Mouse (Mus musculus) kidney, embryonic 16.5 days (tissue): ENCODE measurements around the gene Tcp11. TPM values are rescaled to one million over a fixed set of nuclear protein-coding genes. Genes with fewer than 3 reads are reported as not detected.
A peak's percentile ranks its signal among the peaks of the same experiment; 100 is the strongest.

Experiments
- ATAC-seq: fragments of 200-750 bp; cut with Nextera tagmentation; 2 replicates; pipeline ENCODE4 v1.8.0; 2017; ENCODE audit warnings: moderate TSS enrichment; ENCODE audit not compliant: low FRiP score, low TSS enrichment
- H3K27ac ChIP-seq: fragments of 300-500 bp; sonication (generic); 2 replicates; pipeline ENCODE4 v1.5.1; 2014; ENCODE audit warnings: low read length
- H3K27me3 ChIP-seq: fragments of 300-500 bp; sonication (generic); 2 replicates; pipeline ENCODE4 v1.6.1; 2014; ENCODE audit warnings: low read length, control low read depth, mixed read lengths; ENCODE audit not compliant: insufficient read depth
- H3K36me3 ChIP-seq: fragments of 300-500 bp; sonication (generic); 2 replicates; pipeline ENCODE4 v1.6.1; 2014; ENCODE audit warnings: low read length, control low read depth, mixed read lengths; ENCODE audit not compliant: insufficient read depth
- H3K4me1 ChIP-seq: fragments of 300-500 bp; sonication (generic); 2 replicates; pipeline ENCODE4 v1.6.1; 2014; ENCODE audit warnings: low read length, control low read depth, mixed read lengths; ENCODE audit not compliant: insufficient read depth
- H3K4me2 ChIP-seq: fragments of 300-500 bp; sonication (generic); replicated peaks from 2 replicates; pipeline ENCODE4 v1.6.1; 2014; ENCODE audit warnings: low read depth, low read length
- H3K4me3 ChIP-seq: fragments of 300-500 bp; sonication (generic); 2 replicates; pipeline ENCODE4 v1.5.1; 2014; ENCODE audit warnings: mild to moderate bottlenecking, low read length
- H3K9ac ChIP-seq: fragments of 300-500 bp; sonication (generic); replicated peaks from 2 replicates; pipeline ENCODE4 v1.6.1; 2014; ENCODE audit warnings: low read length
- H3K9me3 ChIP-seq: fragments of 300-500 bp; sonication (generic); 2 replicates; pipeline ENCODE4 v1.6.1; 2016; ENCODE audit warnings: low read length, control low read depth
- WGBS: fragments of 180-500 bp; shearing (Covaris S2); extraction: QIAGEN DNeasy Blood & Tissue Kit; methylation state at CpG from one replicate; pipeline ENCODE4 v1.1.7; 2014; 5-methylcytosine and 5-hydroxymethylcytosine counted together
- polyA plus RNA-seq: library from polyadenylated mRNA; unstranded; fragments of >200 nt; fragmentation: Nextera tagmentation; extraction: Ambion mirVana; gene quantifications from 2 replicates; pipeline ENCODE4 v1.2.1, GENCODE M21; 2015

Tcp11 gene
- polyA plus RNA-seq, 1 experiment from 2014 or later = 6.4 TPM

- no peaks in the 10 kb centered on the region for H3K9me3 ChIP-seq
- H3K36me3 ChIP-seq = no peaks in the 10 kb centered on the region
- no peaks in the 10 kb centered on the region for H3K27me3 ChIP-seq
- H3K4me3 ChIP-seq = no peak overlapping the region
- 84% methylated on average over 8 of the region's 8 CpGs for WGBS
- no peak overlapping the region for H3K4me2 ChIP-seq
- no peak overlapping the region for H3K27ac ChIP-seq
- no peak for ATAC-seq
- peaks cover 8% of the 10 kb centered on the region; the same call in 1 of the 2 replicates for H3K4me1 ChIP-seq
- no peak overlapping the region for H3K9ac ChIP-seq
Measured at GRCm38 (mm10) chr17:28034986-28035385, 45.5 kb downstream of the Tcp11 start.

GRCm38 (mm10) chr17:28033046-28033580 lies 47.3 kb downstream of the Tcp11 start:
- no peak overlapping the region for H3K4me2 ChIP-seq
- H3K9me3 ChIP-seq = no peaks in the 10 kb centered on the region
- no peak overlapping the region for H3K4me3 ChIP-seq
- WGBS = 54% methylated on average over 3 of the region's 3 CpGs
- H3K27me3 ChIP-seq = no peaks in the 10 kb centered on the region
- no peak for ATAC-seq
- no peaks in the 10 kb centered on the region for H3K36me3 ChIP-seq
- H3K9ac ChIP-seq = no peak overlapping the region
- H3K4me1 ChIP-seq = peaks cover 12% of the 10 kb centered on the region; the same call in 1 of the 2 replicates
- H3K27ac ChIP-seq = no peak overlapping the region

GRCm38 (mm10) chr17:28032219-28032618 lies 48.2 kb downstream of the Tcp11 start:
- Histone ChIP-seq H3K4me2 (no peak overlapping the region), H3K4me3 (no peak overlapping the region), H3K27me3 (no peaks in the 10 kb centered on the region), H3K9ac (no peak overlapping the region), H3K9me3 (no peaks in the 10 kb centered on the region), H3K4me1 (peaks cover 14% of the 10 kb centered on the region; the same call in 1 of the 2 replicates), H3K27ac (no peak overlapping the region), H3K36me3 (no peaks in the 10 kb centered on the region)
- ATAC-seq = no peak
- WGBS = 61% methylated on average over 10 of the region's 10 CpGs

GRCm38 (mm10) chr17:28031281-28031941 lies 49.0 kb downstream of the Tcp11 start:
- H3K9me3 ChIP-seq = no peaks in the 10 kb centered on the region
- peaks cover 10% of the 10 kb centered on the region; the same call in 1 of the 2 replicates for H3K4me1 ChIP-seq
- no peaks in the 10 kb centered on the region for H3K27me3 ChIP-seq
- H3K36me3 ChIP-seq = no peaks in the 10 kb centered on the region
- H3K4me2 ChIP-seq = no peak overlapping the region
- no peak for ATAC-seq
- WGBS = 63% methylated on average over 9 of the region's 9 CpGs
- no peak overlapping the region for H3K27ac ChIP-seq
- H3K4me3 ChIP-seq = no peak overlapping the region
- H3K9ac ChIP-seq = no peak overlapping the region

- Histone ChIP-seq H3K36me3 (no peaks in the 10 kb centered on the region), H3K27ac (no peak overlapping the region)
Measured at GRCm38 (mm10) chr17:28030446-28030845, 50.0 kb downstream of the Tcp11 start.

GRCm38 (mm10) chr17:28029308-28029707 lies 51.1 kb downstream of the Tcp11 start:
- H3K27me3 ChIP-seq = no peaks in the 10 kb centered on the region
- H3K9ac ChIP-seq = no peak overlapping the region; the same call in 1 of the 2 replicates
- peak overlapping the region; percentile 64 for H3K27ac ChIP-seq
- ATAC-seq = no peak
- H3K4me1 ChIP-seq = peaks cover 28% of the 10 kb centered on the region; the same call in 1 of the 2 replicates
- no peaks in the 10 kb centered on the region for H3K9me3 ChIP-seq
- H3K4me2 ChIP-seq = no peak overlapping the region
- no peaks in the 10 kb centered on the region for H3K36me3 ChIP-seq
- WGBS = 48% methylated on average over 2 of the region's 2 CpGs
- no peak overlapping the region for H3K4me3 ChIP-seq

More at GRCm38 (mm10) chr17:28030446-28030845, 50.0 kb downstream of the Tcp11 start:
- ATAC-seq = no peak
- no peak overlapping the region for H3K4me3 ChIP-seq
- peaks cover 19% of the 10 kb centered on the region; the same call in 1 of the 2 replicates for H3K4me1 ChIP-seq
- no peak overlapping the region for H3K4me2 ChIP-seq
- H3K9ac ChIP-seq = no peak overlapping the region
- WGBS = 82% methylated on average over 10 of the region's 10 CpGs
- no peaks in the 10 kb centered on the region for H3K9me3 ChIP-seq
- H3K27me3 ChIP-seq = no peaks in the 10 kb centered on the region

- no peaks in the 10 kb centered on the region for H3K36me3 ChIP-seq
- H3K4me3 ChIP-seq = no peak overlapping the region
- no peak for ATAC-seq
- H3K9ac ChIP-seq = no peak overlapping the region; the same call in 1 of the 2 replicates
- H3K4me1 ChIP-seq = peaks cover 39% of the 10 kb centered on the region
- H3K27ac ChIP-seq = no peak overlapping the region
- H3K4me2 ChIP-seq = no peak overlapping the region
- no peaks in the 10 kb centered on the region for H3K27me3 ChIP-seq
- H3K9me3 ChIP-seq = no peaks in the 10 kb centered on the region
- 50% methylated on average over 10 of the region's 10 CpGs for WGBS
Measured at GRCm38 (mm10) chr17:28028236-28028635, 52.2 kb downstream of the Tcp11 start.

GRCm38 (mm10) chr17:28027197-28027596 lies 53.2 kb downstream of the Tcp11 start:
- ATAC-seq = no peak
- Histone ChIP-seq H3K4me2 (no peak overlapping the region), H3K9me3 (no peaks in the 10 kb centered on the region), H3K9ac (no peak overlapping the region), H3K36me3 (no peaks in the 10 kb centered on the region), H3K27ac (no peak overlapping the region), H3K4me1 (peaks cover 48% of the 10 kb centered on the region), H3K27me3 (no peaks in the 10 kb centered on the region), H3K4me3 (no peak overlapping the region)
- WGBS = 93% methylated on average over 6 of the region's 6 CpGs

GRCm38 (mm10) chr17:28026111-28026872 lies 54.1 kb downstream of the Tcp11 start:
- WGBS = 73% methylated on average over 14 of the region's 14 CpGs
- H3K9ac ChIP-seq = no peak overlapping the region
- no peak overlapping the region for H3K4me2 ChIP-seq
- ATAC-seq = no peak
- H3K27ac ChIP-seq = peak overlapping the region; percentile 19; the same call in 1 of the 2 replicates
- no peaks in the 10 kb centered on the region for H3K9me3 ChIP-seq
- peaks cover 51% of the 10 kb centered on the region for H3K4me1 ChIP-seq
- H3K4me3 ChIP-seq = no peak overlapping the region
- H3K36me3 ChIP-seq = no peaks in the 10 kb centered on the region
- H3K27me3 ChIP-seq = no peaks in the 10 kb centered on the region
